Mouse (Mus musculus) liver, adult 2 months (tissue): ENCODE data around the gene Ttll5.

ENCODE experiments used
- CTCF ChIP-seq: fragments of 200-500 bp; IDR thresholded peaks from 2 replicates; pipeline ENCODE4 v1.5.1; 2011; ENCODE audit warnings: low read depth, low read length, control low read depth
- POLR2A ChIP-seq: fragments of 200-500 bp; IDR thresholded peaks from 2 replicates; pipeline ENCODE4 v1.6.1; 2011; ENCODE audit warnings: low read length, control low read depth; ENCODE audit not compliant: insufficient read depth; ENCODE audit errors: extremely low read depth

GRCm38 (mm10) chr12:86076321-86076901 lies 252.0 kb downstream of the Ttll5 start:
- TF ChIP-seq CTCF (peak; percentile 23; the same call in 1 of the 2 replicates), POLR2A (no peak)
